ENCODE assay signal across 26 mouse cellular contexts in the genomic region with DNA sequence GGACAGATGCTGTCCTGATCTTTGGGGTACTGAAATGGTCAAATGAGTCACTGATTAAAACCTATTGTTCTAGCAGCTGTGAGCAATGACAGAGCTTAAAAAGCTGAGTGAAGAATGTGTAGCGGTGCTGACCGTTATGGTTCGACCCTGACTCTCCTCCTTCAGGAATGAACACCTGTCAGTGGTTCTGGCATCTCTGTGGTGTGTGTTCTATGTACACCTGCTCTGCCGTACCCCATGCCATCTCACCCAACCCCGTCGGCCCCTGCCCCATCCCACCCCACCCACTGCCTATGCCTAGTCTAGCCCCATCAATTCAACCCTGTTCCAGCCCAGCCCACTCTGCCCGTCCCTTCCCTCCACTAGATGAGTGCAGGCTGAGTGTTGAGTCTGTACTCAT. TPM values are rescaled to one million over a fixed set of nuclear protein-coding genes. Genes with fewer than 3 reads are reported as not detected.
DNase-seq lines count a peak whose midpoint lies in the region; ATAC-seq and TF ChIP-seq lines count a peak whose summit lies in the region.
"Had no signal": no experiment of that assay in that cellular context is flagged by ENCODE, and none has a peak within 500 bp of the region (broad histone marks: within the 10 kb centered on the region; RNA-seq: fewer than 3 reads in every experiment).

No protein-coding gene starts in this region.

- H3K36me3 ChIP-seq in heart, embryonic 15.5 days = peaks cover 33% of the 10 kb centered on the region
- peaks cover 20% of the 10 kb centered on the region for H3K36me3 ChIP-seq in intestine, embryonic 15.5 days
- H3K36me3 ChIP-seq in intestine, postnatal 0 days (ENCODE audit: control insufficient read depth, insufficient read depth) = peaks cover 35% of the 10 kb centered on the region
- H3K36me3 ChIP-seq in neural tube, embryonic 14.5 days (ENCODE audit: control insufficient read depth, insufficient read depth, low read length) = peaks cover 29% of the 10 kb centered on the region
- H3K36me3 ChIP-seq in neural tube, embryonic 15.5 days = peaks cover 36% of the 10 kb centered on the region

- 90% methylated on average over 7 of the region's 7 CpGs for WGBS in heart, embryonic 15.5 days
- WGBS in intestine, embryonic 15.5 days = 84% methylated on average over 7 of the region's 7 CpGs
- WGBS in intestine, postnatal 0 days = 87% methylated on average over 7 of the region's 7 CpGs
- 90% methylated on average over 7 of the region's 7 CpGs for WGBS in neural tube, embryonic 14.5 days
- 94% methylated on average over 7 of the region's 7 CpGs for WGBS in neural tube, embryonic 15.5 days

- H3K4me3 ChIP-seq in heart, embryonic 15.5 days = no peak overlapping the region
- no peak overlapping the region for H3K4me3 ChIP-seq in intestine, embryonic 15.5 days (replicated peaks)
- no peak overlapping the region for H3K4me3 ChIP-seq in intestine, postnatal 0 days (ENCODE audit: low read depth, low read length)
- no peak overlapping the region for H3K4me3 ChIP-seq in neural tube, embryonic 14.5 days (ENCODE audit: low read depth, low read length)
- H3K4me3 ChIP-seq in neural tube, embryonic 15.5 days (replicated peaks) = no peak overlapping the region
- H3K4me3 ChIP-seq: embryonic facial prominence, embryonic 10.5 days; embryonic facial prominence, embryonic 13.5 days; erythroblast, embryonic 14.5 days; forebrain, embryonic 12.5 days; forebrain, embryonic 15.5 days; heart, embryonic 10.5 days; heart, embryonic 13.5 days had no signal

- H3K9ac ChIP-seq in heart, embryonic 15.5 days = no peak overlapping the region
- H3K9ac ChIP-seq in intestine, embryonic 15.5 days = no peak overlapping the region
- H3K9ac ChIP-seq in intestine, postnatal 0 days (ENCODE audit: low read depth, low read length) = no peak overlapping the region
- H3K9ac ChIP-seq in neural tube, embryonic 14.5 days (replicated peaks; ENCODE audit: low read depth, low read length) = no peak overlapping the region
- no peak overlapping the region for H3K9ac ChIP-seq in neural tube, embryonic 15.5 days (replicated peaks)
- H3K9ac ChIP-seq: embryonic facial prominence, embryonic 13.5 days; forebrain, embryonic 12.5 days; forebrain, embryonic 15.5 days; heart, embryonic 13.5 days had no signal

- no peak for TF ChIP-seq CTCF in intestine, postnatal 0 days (IDR thresholded peaks at IDR 0.05; ENCODE audit: low read depth)

- 0 out of 2 replicates have a peak, but pooled peaks have one; percentile 5 for ATAC-seq in heart, embryonic 15.5 days (replicated peaks; ENCODE audit: insufficient number of reproducible peaks, insufficient read depth, low FRiP score, low read depth)
- 0 out of 2 replicates have a peak, but pooled peaks have one; percentile 8 for ATAC-seq in intestine, embryonic 15.5 days
- ATAC-seq in intestine, postnatal 0 days = no peak
- peak; percentile 32; the same call in 1 of the 2 replicates for ATAC-seq in neural tube, embryonic 14.5 days (ENCODE audit: low read depth)
- no peak for ATAC-seq in neural tube, embryonic 15.5 days (ENCODE audit: low FRiP score)
- ATAC-seq: CD4-positive, CD25-positive, alpha-beta regulatory T cell, adult 4 months; forebrain, embryonic 15.5 days; hindbrain, postnatal 0 days; inflammation-experienced regulatory T-cells, adult 6 months had no signal

- no peak overlapping the region for H3K4me2 ChIP-seq in heart, embryonic 15.5 days
- no peak overlapping the region for H3K4me2 ChIP-seq in intestine, embryonic 15.5 days (replicated peaks)
- H3K4me2 ChIP-seq in intestine, postnatal 0 days (replicated peaks; ENCODE audit: low read depth) = no peak overlapping the region
- no peak overlapping the region for H3K4me2 ChIP-seq in neural tube, embryonic 14.5 days (ENCODE audit: low read depth, low read length)
- H3K4me2 ChIP-seq in neural tube, embryonic 15.5 days = no peak overlapping the region
- H3K4me2 ChIP-seq: embryonic facial prominence, embryonic 13.5 days; forebrain, embryonic 12.5 days; forebrain, embryonic 15.5 days; heart, embryonic 13.5 days had no signal

- H3K27ac ChIP-seq in heart, embryonic 15.5 days = no peak overlapping the region
- H3K27ac ChIP-seq in intestine, embryonic 15.5 days = no peak overlapping the region
- H3K27ac ChIP-seq in intestine, postnatal 0 days (ENCODE audit: low read depth, low read length) = no peak overlapping the region
- H3K27ac ChIP-seq in neural tube, embryonic 14.5 days (ENCODE audit: low read depth, low read length) = no peak overlapping the region
- no peak overlapping the region for H3K27ac ChIP-seq in neural tube, embryonic 15.5 days (replicated peaks)
- H3K27ac ChIP-seq: embryonic facial prominence, embryonic 10.5 days; embryonic facial prominence, embryonic 13.5 days; forebrain, embryonic 12.5 days; forebrain, embryonic 15.5 days; hindbrain, postnatal 0 days had no signal

- DNase-seq in heart, postnatal 25 days (ENCODE audit: low spot score) = no peak
- DNase-seq: adrenal gland, adult 8-10 months; adrenal gland, postnatal 25 days; cerebellum, adult 11-12 months; cerebellum, adult 8-10 months; cerebellum, postnatal 10 days; cerebellum, postnatal 36 days; embryo, embryonic 11 days; gastrocnemius, postnatal 10 days; heart, adult 18-20 months; kidney, adult 11 months had no signal

- intact Hi-C loops in heart, postnatal 25 days (cut with DNase I) = no loop called here

- no peaks in the 10 kb centered on the region for H3K9me3 ChIP-seq in heart, embryonic 15.5 days (replicated peaks)
- no peaks in the 10 kb centered on the region for H3K9me3 ChIP-seq in intestine, embryonic 15.5 days
- H3K9me3 ChIP-seq in intestine, postnatal 0 days (ENCODE audit: control insufficient read depth) = no peaks in the 10 kb centered on the region
- no peaks in the 10 kb centered on the region for H3K9me3 ChIP-seq in neural tube, embryonic 14.5 days (ENCODE audit: control insufficient read depth, low read length)
- no peaks in the 10 kb centered on the region for H3K9me3 ChIP-seq in neural tube, embryonic 15.5 days (replicated peaks)
- H3K9me3 ChIP-seq: embryonic facial prominence, embryonic 10.5 days; embryonic facial prominence, embryonic 13.5 days; forebrain, embryonic 12.5 days; forebrain, embryonic 15.5 days; heart, embryonic 10.5 days; heart, embryonic 13.5 days had no signal

- H3K4me1 ChIP-seq in heart, embryonic 15.5 days (replicated peaks) = peaks cover 13% of the 10 kb centered on the region
- no peaks in the 10 kb centered on the region for H3K4me1 ChIP-seq in intestine, embryonic 15.5 days (replicated peaks)
- H3K4me1 ChIP-seq in intestine, postnatal 0 days (replicated peaks; ENCODE audit: control insufficient read depth, insufficient read depth, low read length) = no peaks in the 10 kb centered on the region
- H3K4me1 ChIP-seq in neural tube, embryonic 14.5 days (ENCODE audit: control insufficient read depth, insufficient read depth, low read length) = no peaks in the 10 kb centered on the region
- H3K4me1 ChIP-seq in neural tube, embryonic 15.5 days = no peaks in the 10 kb centered on the region
- H3K4me1 ChIP-seq: embryonic facial prominence, embryonic 10.5 days; embryonic facial prominence, embryonic 13.5 days; forebrain, embryonic 12.5 days; forebrain, embryonic 15.5 days had no signal

- H3K27me3 ChIP-seq in heart, embryonic 15.5 days = no peaks in the 10 kb centered on the region
- no peaks in the 10 kb centered on the region for H3K27me3 ChIP-seq in intestine, embryonic 15.5 days (replicated peaks)
- H3K27me3 ChIP-seq in intestine, postnatal 0 days (replicated peaks; ENCODE audit: control insufficient read depth, insufficient read depth, low read length) = no peaks in the 10 kb centered on the region
- H3K27me3 ChIP-seq in neural tube, embryonic 14.5 days (ENCODE audit: control insufficient read depth, insufficient read depth, low read length) = no peaks in the 10 kb centered on the region
- no peaks in the 10 kb centered on the region for H3K27me3 ChIP-seq in neural tube, embryonic 15.5 days (replicated peaks)
- H3K27me3 ChIP-seq: embryonic facial prominence, embryonic 13.5 days; forebrain, embryonic 12.5 days; forebrain, embryonic 15.5 days; heart, embryonic 13.5 days had no signal

RNA-seq across cellular contexts. Expression of gene Bod1, which starts 9.5 kb away (rescaled TPM):
- 65.0 and 74.7 TPM in 2 replicates for polyA plus RNA-seq in heart, embryonic 15.5 days (2015; fragmentation: Nextera tagmentation; extraction: Ambion mirVana)
- total RNA-seq in heart, postnatal 25 days (2021) = 100 to 1,000 TPM; 115 to 121 TPM
- 68.2 and 69.5 TPM in 2 replicates for polyA plus RNA-seq in intestine, embryonic 15.5 days (2015; fragmentation: Nextera tagmentation; extraction: Ambion mirVana)
- 37.4 and 40.4 TPM in 2 replicates for polyA plus RNA-seq in intestine, postnatal 0 days (2015; fragmentation: Nextera tagmentation; extraction: Ambion mirVana)
- polyA plus RNA-seq in neural tube, embryonic 14.5 days (2014; fragmentation: Nextera tagmentation; extraction: Ambion mirVana) = 142 and 153 TPM in 2 replicates
- 111 and 118 TPM in 2 replicates for polyA plus RNA-seq in neural tube, embryonic 15.5 days (2015; fragmentation: Nextera tagmentation; extraction: Ambion mirVana)

Comparison
In these comparisons a context has a peak if more than half of its experiments do, and no peak if none do; other contexts are left out.
1. ATAC-seq: peak in heart, embryonic 15.5 days (single experiment), intestine, embryonic 15.5 days (single experiment) and neural tube, embryonic 14.5 days (single experiment); none in intestine, postnatal 0 days (single experiment) and neural tube, embryonic 15.5 days (single experiment).